Mouse (Mus musculus) midbrain, postnatal 0 days (tissue): ENCODE results near the gene Col6a3. TPM values are rescaled to one million over a fixed set of nuclear protein-coding genes. Genes with fewer than 3 reads are reported as not detected.

Experiments used
- ATAC-seq: fragments of 200-750 bp; cut with Nextera tagmentation; 2 replicates; pipeline ENCODE4 v1.8.0; 2017; ENCODE audit warnings: moderate number of reproducible peaks, mild to moderate bottlenecking, moderate TSS enrichment, moderate library complexity; ENCODE audit not compliant: low FRiP score
- DNase-seq: peaks from one replicate; pipeline ENCODE4 v3.0.0-alpha.2; 2015; ENCODE audit warnings: low spot score
- H3K27ac ChIP-seq: fragments of 300-500 bp; sonication (generic); 2 replicates; pipeline ENCODE4 v1.5.1; 2014; ENCODE audit warnings: low read depth, mild to moderate bottlenecking, low read length, mixed read lengths
- H3K27me3 ChIP-seq: fragments of 300-500 bp; sonication (generic); 2 replicates; pipeline ENCODE4 v1.6.1; 2014; ENCODE audit warnings: low read length, control low read depth, mixed read lengths; ENCODE audit not compliant: insufficient read depth
- H3K36me3 ChIP-seq: fragments of 300-500 bp; sonication (generic); 2 replicates; pipeline ENCODE4 v1.6.1; 2014; ENCODE audit warnings: low read length, control low read depth, mixed read lengths; ENCODE audit not compliant: insufficient read depth
- H3K4me1 ChIP-seq: fragments of 300-500 bp; sonication (generic); 2 replicates; pipeline ENCODE4 v1.6.1; 2014; ENCODE audit warnings: mild to moderate bottlenecking, control low read depth, antibody characterized with exemption, low read length, mixed read lengths; ENCODE audit not compliant: insufficient read depth
- H3K4me2 ChIP-seq: fragments of 300-500 bp; sonication (generic); 2 replicates; pipeline ENCODE4 v1.6.1; 2014; ENCODE audit warnings: low read depth, mild to moderate bottlenecking, low read length, mixed read lengths; ENCODE audit not compliant: poor library complexity, severe bottlenecking
- H3K4me3 ChIP-seq: fragments of 300-500 bp; sonication (generic); 2 replicates; pipeline ENCODE4 v1.5.1; 2014; ENCODE audit warnings: low read depth, mild to moderate bottlenecking, low read length, moderate library complexity
- H3K9ac ChIP-seq: fragments of 300-500 bp; sonication (generic); replicated peaks from 2 replicates; pipeline ENCODE4 v1.6.1; 2014; ENCODE audit warnings: mild to moderate bottlenecking, low read length, moderate library complexity, mixed read lengths; ENCODE audit not compliant: poor library complexity, severe bottlenecking
- H3K9me3 ChIP-seq: fragments of 300-500 bp; sonication (generic); 2 replicates; pipeline ENCODE4 v1.6.1; 2016; ENCODE audit warnings: low read length, control low read depth
- CTCF ChIP-seq: IDR thresholded peaks from 2 replicates; pipeline ENCODE4 v1.5.1; 2016; ENCODE audit warnings: antibody characterized with exemption, mild to moderate bottlenecking
- WGBS: fragments of 180-500 bp; shearing (Covaris S2); extraction: QIAGEN DNeasy Blood & Tissue Kit; methylation state at CpG from one replicate; pipeline ENCODE4 v1.1.7; 2014; 5-methylcytosine and 5-hydroxymethylcytosine counted together
- polyA plus RNA-seq: library from polyadenylated mRNA; unstranded; fragments of >200 nt; fragmentation: Nextera tagmentation; extraction: Ambion mirVana; gene quantifications from 2 replicates; pipeline ENCODE4 v1.2.1, GENCODE M21; 2015
- total RNA-seq: library from RNA; depleted of rRNA; stranded (reverse); fragments of >200 nt; gene quantifications from 2 replicates; pipeline ENCODE4 v1.2.3, GENCODE M21; 2014

Gene Col6a3
- total and polyA plus RNA-seq, 2 experiments from 2014 or later = 4.8 to 29.5 TPM

GRCm38 (mm10) chr1:90729466-90729865 is 114.3 kb downstream of the Col6a3 start:
- Histone ChIP-seq H3K4me1 (peaks cover 5% of the 10 kb centered on the region), H3K4me3 (no peak overlapping the region), H3K36me3 (no peaks in the 10 kb centered on the region), H3K4me2 (no peak overlapping the region), H3K27ac (no peak overlapping the region), H3K9ac (no peak overlapping the region), H3K27me3 (no peaks in the 10 kb centered on the region), H3K9me3 (no peaks in the 10 kb centered on the region)
- no peak for TF ChIP-seq CTCF
- DNase-seq (no peak), ATAC-seq (no peak)
- 90% methylated on average over 3 of the region's 3 CpGs for WGBS

DNA sequence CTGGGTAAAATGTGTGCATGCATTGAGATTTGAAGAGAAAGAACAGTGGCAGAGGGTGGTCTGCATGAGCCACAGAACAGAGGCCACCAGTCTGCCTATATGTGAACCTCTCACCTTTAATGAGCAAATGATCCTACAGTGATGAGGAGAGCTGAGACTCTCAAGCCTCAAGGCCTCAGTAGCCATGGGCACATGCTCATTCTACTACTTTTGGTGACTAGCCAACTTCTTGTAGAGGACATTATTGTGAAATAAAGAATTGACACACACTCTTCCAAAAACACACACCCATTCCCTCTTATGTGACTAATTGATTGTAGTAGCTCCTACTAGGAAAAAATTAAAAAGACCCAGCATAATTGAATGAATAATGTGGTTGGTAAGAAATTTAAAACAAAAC is 120.0 kb downstream of the Col6a3 start:
- no peaks in the 10 kb centered on the region for H3K36me3 ChIP-seq
- H3K27me3 ChIP-seq = no peaks in the 10 kb centered on the region
- no peaks in the 10 kb centered on the region for H3K9me3 ChIP-seq
- no peak for ATAC-seq
- no peak for TF ChIP-seq CTCF
- no peaks in the 10 kb centered on the region for H3K4me1 ChIP-seq
- H3K4me3 ChIP-seq = no peak overlapping the region
- H3K27ac ChIP-seq = no peak overlapping the region
- H3K9ac ChIP-seq = no peak overlapping the region
- DNase-seq = no peak
- no peak overlapping the region for H3K4me2 ChIP-seq

GRCm38 (mm10) chr1:90723325-90723724 is 120.4 kb downstream of the Col6a3 start:
- ATAC-seq (no peak), DNase-seq (no peak)
- no peak overlapping the region for H3K4me3 ChIP-seq
- H3K9ac ChIP-seq = no peak overlapping the region
- no peaks in the 10 kb centered on the region for H3K9me3 ChIP-seq
- no peak for TF ChIP-seq CTCF
- H3K4me2 ChIP-seq = no peak overlapping the region
- no peak overlapping the region for H3K27ac ChIP-seq
- H3K4me1 ChIP-seq = no peaks in the 10 kb centered on the region
- no peaks in the 10 kb centered on the region for H3K27me3 ChIP-seq
- H3K36me3 ChIP-seq = no peaks in the 10 kb centered on the region

DNA sequence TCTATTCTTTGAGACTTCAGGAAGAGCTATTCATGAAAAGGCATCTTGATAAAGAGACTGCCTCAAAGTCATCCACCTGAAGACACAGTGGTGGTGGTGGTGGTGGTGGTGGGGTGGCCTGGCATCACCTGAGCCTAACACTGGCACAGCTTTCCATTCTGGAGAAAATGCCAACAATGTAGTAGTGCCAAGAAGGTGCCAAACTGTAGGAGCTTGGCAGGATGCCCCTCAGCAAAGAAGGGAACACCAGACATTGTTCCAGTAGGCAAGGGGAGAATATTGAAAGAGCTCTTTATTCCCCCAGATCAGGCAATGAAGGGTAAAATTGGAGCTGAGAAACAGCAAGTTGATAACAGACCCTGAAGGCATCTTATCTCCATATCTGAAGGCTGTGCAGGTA is 121.8 kb downstream of the Col6a3 start:
- Histone ChIP-seq H3K9ac (no peak overlapping the region), H3K4me3 (no peak overlapping the region), H3K36me3 (no peaks in the 10 kb centered on the region), H3K9me3 (no peaks in the 10 kb centered on the region), H3K27me3 (no peaks in the 10 kb centered on the region), H3K4me2 (no peak overlapping the region), H3K4me1 (no peaks in the 10 kb centered on the region), H3K27ac (no peak overlapping the region)
- ATAC-seq (no peak), DNase-seq (no peak)
- no peak for TF ChIP-seq CTCF

- Histone ChIP-seq H3K4me3 (no peak overlapping the region), H3K9ac (no peak overlapping the region), H3K36me3 (no peaks in the 10 kb centered on the region), H3K4me2 (no peak overlapping the region), H3K4me1 (no peaks in the 10 kb centered on the region), H3K27me3 (no peaks in the 10 kb centered on the region), H3K9me3 (no peaks in the 10 kb centered on the region), H3K27ac (no peak overlapping the region)
- ATAC-seq (no peak), DNase-seq (no peak)
- TF ChIP-seq CTCF = no peak
- 58% methylated on average over 7 of the region's 7 CpGs for WGBS
These were observed 123.0 kb downstream of the Col6a3 start for GRCm38 (mm10) chr1:90720610-90721241.

DNA sequence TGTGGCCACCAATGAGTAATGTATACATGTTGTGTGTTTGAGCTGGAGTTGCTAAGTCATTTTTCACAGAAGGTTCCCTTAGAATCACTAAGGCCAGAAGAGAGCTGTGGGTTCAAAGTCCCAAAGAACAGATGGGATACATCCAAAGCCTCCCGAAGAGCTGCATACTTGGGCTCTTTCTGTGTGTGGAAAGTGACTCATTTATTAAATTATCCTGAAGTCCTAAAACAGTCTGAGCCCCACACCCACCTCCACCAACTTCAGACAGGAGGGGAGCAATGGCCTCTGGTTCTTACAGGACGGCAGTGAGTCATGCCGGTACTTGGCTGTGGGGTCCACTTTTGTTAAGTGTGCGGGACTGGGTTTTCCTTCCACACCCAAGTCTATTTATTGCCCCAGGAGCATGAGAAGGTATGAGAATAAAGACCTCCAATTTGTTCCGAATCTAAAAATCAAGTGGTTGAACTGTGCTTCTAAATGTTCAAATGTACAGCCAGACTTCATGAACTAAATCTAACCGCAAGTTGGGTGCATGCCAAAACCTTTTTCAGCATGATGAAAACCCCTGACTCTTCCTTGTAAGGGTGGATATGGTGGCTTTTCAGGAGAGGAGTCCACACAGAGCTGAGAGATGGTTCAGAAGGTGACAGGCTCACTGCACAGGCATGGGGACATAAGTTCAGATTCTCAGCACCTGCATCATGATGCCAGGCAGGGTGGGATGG is 124.8 kb downstream of the Col6a3 start:
- H3K9me3 ChIP-seq = no peaks in the 10 kb centered on the region
- 90% methylated on average over 6 of the region's 6 CpGs for WGBS

More for the DNA sequence above, 124.8 kb downstream of the Col6a3 start:
- no peak overlapping the region for H3K4me3 ChIP-seq
- no peaks in the 10 kb centered on the region for H3K4me1 ChIP-seq
- no peak for TF ChIP-seq CTCF
- no peaks in the 10 kb centered on the region for H3K27me3 ChIP-seq
- no peak overlapping the region for H3K4me2 ChIP-seq
- no peak overlapping the region for H3K9ac ChIP-seq
- no peak overlapping the region for H3K27ac ChIP-seq
- no peak for ATAC-seq
- H3K36me3 ChIP-seq = no peaks in the 10 kb centered on the region
- DNase-seq = no peak
